Mouse (Mus musculus): ENCODE results near the gene Gimap7. TPM values are rescaled to one million over a fixed set of nuclear protein-coding genes. Genes with fewer than 3 reads are reported as not detected.
"Not testable (repeated sequence)": the region's sequence is repeated elsewhere in the genome, so short reads cannot be mapped to it uniquely, and the experiment has no call there.

Gene Gimap7
- not detected for total RNA-seq (2021)

GRCm38 (mm10) chr6:48718455-48718854, at the start of gene Gimap7, which contains the start of gene Gm28053:
Gene Gimap7 (plus strand): TSS chr6:48718621.
Gene Gm28053 (plus strand): TSS chr6:48718607.
- intact Hi-C loops (cut with DNase I), result no loop called here
- no peak for DNase-seq (ENCODE audit: low spot score in 2 of 2)

DNA sequence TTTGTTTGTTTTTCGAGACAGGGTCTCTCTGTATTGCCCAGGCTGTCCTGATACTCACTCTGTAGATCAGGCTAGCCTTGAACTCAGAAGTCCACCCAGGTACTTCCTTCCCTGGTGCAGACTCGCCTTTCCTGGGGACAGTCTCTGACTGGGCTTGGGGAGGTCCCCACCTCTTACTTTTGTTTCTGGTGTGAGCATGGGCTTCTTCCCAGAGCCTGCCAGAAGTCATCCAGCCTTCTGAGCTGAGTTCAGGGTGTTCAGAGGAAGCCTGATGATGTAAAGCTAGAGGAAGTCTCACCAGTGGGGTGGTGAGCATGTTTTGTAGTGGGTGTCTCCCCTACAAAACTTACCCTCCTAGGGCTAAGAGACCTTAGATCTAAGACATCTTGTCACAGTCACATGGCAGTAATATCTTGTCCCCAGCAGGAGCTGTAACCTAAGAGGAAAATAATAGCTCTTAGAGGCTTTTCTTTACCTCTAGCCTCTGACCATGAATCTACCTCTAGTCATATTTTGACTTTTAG, 48.9 kb upstream of the Gimap7 start:
- DNase-seq (ENCODE audit: low spot score in 2 of 2), result no peak
- intact Hi-C loops (cut with DNase I), result no loop called here

DNA sequence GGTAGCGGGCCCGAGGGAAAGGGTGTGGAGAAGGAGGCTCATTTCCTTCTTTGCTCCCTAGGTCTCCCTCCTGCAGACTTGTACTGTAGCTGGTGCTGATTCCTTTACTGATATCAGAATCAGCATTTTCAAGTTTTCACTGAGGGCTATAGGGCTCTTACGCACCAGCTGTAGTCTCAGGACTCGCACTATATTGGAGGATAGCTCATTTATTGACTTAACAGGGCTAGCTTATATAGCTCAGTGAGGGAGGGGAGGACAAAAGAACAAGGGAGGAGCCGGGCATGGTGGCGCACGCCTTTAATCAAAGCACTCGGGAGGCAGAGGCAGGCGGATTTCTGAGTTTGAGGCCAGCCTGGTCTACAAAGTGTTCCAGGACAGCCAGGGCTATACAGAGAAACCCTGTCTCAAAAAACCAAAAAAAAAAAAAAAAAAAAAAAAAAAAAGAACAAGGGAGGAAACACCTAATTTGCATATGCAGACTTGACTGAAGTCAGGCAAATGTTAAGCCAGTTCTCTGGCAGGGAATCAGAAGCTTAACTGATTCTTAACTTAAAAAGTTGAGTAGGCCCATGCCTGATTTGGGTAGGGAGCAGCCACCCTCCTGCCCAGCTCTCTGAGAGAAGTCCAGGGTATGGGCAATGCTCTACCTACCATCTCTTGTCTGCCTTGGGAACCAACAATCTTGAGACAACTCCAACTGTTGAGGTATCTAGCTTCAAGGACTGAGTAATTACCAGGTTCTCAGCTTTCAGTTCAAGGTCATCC, 43.9 kb upstream of the Gimap7 start:
- no peak for DNase-seq (ENCODE audit: low spot score in 2 of 2)
- intact Hi-C loops (cut with DNase I), result no loop called here

GRCm38 (mm10) chr6:48675400-48675930, 43.0 kb upstream of the Gimap7 start:
- intact Hi-C loops (cut with DNase I), result no loop called here
- no peak for DNase-seq (ENCODE audit: low spot score in 2 of 2)

GRCm38 (mm10) chr6:48675931-48676859, 42.2 kb upstream of the Gimap7 start, which contains the start of gene Gimap9:
Gene Gimap9 (plus strand): TSS chr6:48676129.
- intact Hi-C loops (cut with DNase I), result no loop called here
- DNase-seq (ENCODE audit: low spot score in 2 of 2), result no peak

DNA sequence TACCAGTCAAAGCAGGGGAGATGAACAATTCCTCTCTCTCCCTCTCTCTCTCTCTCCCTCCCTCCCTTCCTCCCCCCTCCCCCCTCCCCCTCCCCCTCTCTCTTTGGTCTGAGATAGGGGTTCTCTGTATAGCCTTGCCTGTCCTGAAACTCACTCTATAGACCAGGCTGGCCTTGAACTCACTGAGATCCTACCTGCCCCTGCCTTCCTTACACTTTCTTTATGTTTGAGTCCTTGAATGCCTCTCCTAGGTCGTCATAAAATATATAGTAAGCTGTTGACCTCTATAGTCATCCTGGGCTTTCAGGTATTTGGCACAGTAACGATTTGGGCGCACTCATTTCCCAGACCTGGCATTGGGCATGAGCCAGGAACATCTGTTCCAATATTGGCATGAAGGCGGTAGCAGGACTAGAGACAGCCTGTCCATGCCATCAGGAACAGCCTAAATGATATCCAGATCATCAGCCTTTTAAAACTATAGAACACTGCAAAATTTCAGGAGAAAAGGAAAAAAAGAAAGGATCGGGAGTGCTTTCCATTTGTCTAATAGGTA, 41.5 kb upstream of the Gimap7 start:
- intact Hi-C loops (cut with DNase I), result no loop called here
- no peak for DNase-seq (ENCODE audit: low spot score in 2 of 2)

- intact Hi-C loops (cut with DNase I), result no loop called here
Observed at GRCm38 (mm10) chr6:48677492-48678345, 40.7 kb upstream of the Gimap7 start.

DNA sequence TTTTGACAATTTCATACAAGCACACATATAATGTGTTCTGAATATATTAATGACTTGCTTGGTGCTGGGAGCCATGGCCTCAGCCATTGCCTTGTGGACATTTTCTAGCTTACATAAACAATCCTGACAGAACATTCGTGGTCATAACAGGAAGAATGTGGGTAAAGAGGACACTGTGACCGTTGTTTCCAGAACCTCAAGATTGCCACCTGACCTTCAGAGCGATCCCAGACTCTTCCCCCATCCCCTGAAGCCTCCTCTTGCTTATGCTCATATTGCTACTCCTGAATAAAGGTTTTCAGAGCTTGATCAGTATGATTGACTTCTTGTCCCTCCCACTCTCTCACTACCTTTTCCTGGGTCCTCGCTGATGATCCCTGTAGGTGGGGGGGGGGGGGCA, 40.0 kb upstream of the Gimap7 start:
- intact Hi-C loops (cut with DNase I), result no loop called here
- no peak for DNase-seq (ENCODE audit: low spot score in 2 of 2)

More at GRCm38 (mm10) chr6:48677492-48678345, 40.7 kb upstream of the Gimap7 start:
- DNase-seq (ENCODE audit: low spot score in 2 of 2), result no peak

GRCm38 (mm10) chr6:48679701-48680100, 38.7 kb upstream of the Gimap7 start:
- intact Hi-C loops (cut with DNase I), result no loop called here

GRCm38 (mm10) chr6:48680421-48680820, 38.0 kb upstream of the Gimap7 start:
- intact Hi-C loops (cut with DNase I), result no loop called here
- no peak for DNase-seq (ENCODE audit: low spot score in 2 of 2)

More at GRCm38 (mm10) chr6:48679701-48680100, 38.7 kb upstream of the Gimap7 start:
- no peak for DNase-seq (ENCODE audit: low spot score in 2 of 2)

- intact Hi-C loops (cut with DNase I), result no loop called here
- no peak for DNase-seq (ENCODE audit: low spot score in 2 of 2)
Observed at GRCm38 (mm10) chr6:48681472-48682090, 36.8 kb upstream of the Gimap7 start.

GRCm38 (mm10) chr6:48682271-48682670, 36.1 kb upstream of the Gimap7 start:
- intact Hi-C loops (cut with DNase I), result no loop called here
- no peak for DNase-seq (ENCODE audit: low spot score in 2 of 2)

- intact Hi-C loops (cut with DNase I); DNase-seq (ENCODE audit: low spot score in 2 of 2): not testable (repeated sequence)
Observed at GRCm38 (mm10) chr6:48683263-48683821, 35.1 kb upstream of the Gimap7 start.

DNA sequence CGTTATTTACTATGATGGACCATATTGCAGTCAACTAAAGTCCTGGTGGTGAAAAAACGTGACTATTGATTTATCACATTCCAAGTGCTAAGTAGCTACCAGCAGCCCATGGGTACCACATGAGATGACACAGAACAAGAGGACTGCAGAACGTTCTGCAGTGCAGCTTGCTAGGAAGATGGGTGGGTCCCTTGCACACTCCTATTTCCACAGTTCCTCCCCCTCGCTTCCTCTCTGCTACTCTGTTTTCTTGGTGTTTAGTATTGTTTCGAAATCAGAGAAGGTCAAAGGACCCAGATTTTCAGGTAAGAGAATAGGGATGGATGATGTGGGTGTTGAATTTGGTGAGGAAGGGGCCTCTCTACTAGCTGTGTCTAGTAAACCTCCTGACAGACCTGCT, 34.1 kb upstream of the Gimap7 start, which contains the start of gene Gimap4:
Gimap4 (plus strand) TSS at position 231 of the 400 bp plus-strand sequence.
- DNase-seq (ENCODE audit: low spot score in 2 of 2), result no peak
- intact Hi-C loops (cut with DNase I), result no loop called here

- DNase-seq (ENCODE audit: low spot score in 2 of 2), result no peak
- intact Hi-C loops (cut with DNase I), result no loop called here
Observed at GRCm38 (mm10) chr6:48684806-48685205, 33.6 kb upstream of the Gimap7 start.

GRCm38 (mm10) chr6:48685251-48685650, 33.2 kb upstream of the Gimap7 start:
- no peak for DNase-seq (ENCODE audit: low spot score in 2 of 2)
- intact Hi-C loops (cut with DNase I), result no loop called here

DNA sequence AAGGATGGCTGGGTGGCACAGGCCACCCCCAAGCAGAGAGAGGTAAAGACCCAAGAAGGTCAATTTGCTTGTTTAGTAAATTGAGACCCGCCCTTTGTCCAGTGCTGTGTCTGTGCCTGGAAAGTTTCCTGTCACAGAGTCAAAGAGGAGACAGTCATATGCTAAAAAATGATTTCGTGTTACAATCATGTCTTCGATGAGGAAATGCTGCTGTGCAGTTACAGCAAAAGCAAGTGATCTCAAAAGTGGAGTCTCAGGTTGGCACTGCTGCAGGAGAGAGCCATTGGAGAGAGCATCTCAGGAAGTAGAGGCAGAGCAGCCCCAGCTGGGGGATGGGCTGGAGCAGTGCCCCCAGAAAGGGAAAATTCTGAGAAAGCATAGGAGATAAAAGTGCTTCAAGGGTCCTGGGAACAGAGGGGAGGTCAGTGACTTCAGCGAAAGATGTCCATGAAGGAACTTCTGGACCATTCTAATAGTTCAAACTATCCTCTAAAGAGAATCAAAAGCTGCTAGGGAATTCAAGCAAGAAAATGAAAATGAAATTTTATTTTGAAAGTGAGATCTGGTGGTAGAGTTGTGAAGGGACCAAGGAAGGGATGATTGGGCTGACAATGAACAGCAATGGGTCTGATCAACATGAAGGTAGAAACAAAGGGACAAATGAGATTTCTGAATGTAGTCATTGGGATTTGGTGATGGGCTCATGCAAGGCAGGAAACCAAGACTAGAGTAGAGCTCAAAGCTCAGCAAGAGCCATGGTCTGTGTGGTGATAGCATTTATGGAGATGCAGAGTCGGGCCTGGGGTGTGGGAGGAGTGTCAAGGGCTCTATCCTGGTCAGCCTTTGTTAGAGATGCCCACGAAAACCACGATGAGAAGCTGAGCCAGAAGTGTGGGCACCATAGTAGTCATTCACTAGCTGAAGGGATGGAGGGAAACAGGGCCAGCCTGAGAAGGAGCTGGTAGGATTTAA, 32.4 kb upstream of the Gimap7 start:
- intact Hi-C loops (cut with DNase I), result no loop called here
- no peak for DNase-seq (ENCODE audit: low spot score in 2 of 2)
